Mouse (Mus musculus) adrenal gland, postnatal 25 days (tissue): ENCODE measurements around the gene Gm42791. TPM values are rescaled to one million over a fixed set of nuclear protein-coding genes. Genes with fewer than 3 reads are reported as not detected.

Source experiments
- DNase-seq: peaks from one replicate; pipeline ENCODE4 v3.0.0; 2021; ENCODE audit warnings: mixed read lengths
- total RNA-seq: library from RNA; stranded (reverse); gene quantifications from 2 replicates; pipeline ENCODE4 v1.2.3, GENCODE M21; 2021

Gm42791 gene
- total RNA-seq, 1 experiment from 2014 or later: 6.7 TPM

- no peak for DNase-seq
Observed at GRCm38 (mm10) chr5:149009111-149009510, 14.2 kb upstream of the Gm42791 start.

GRCm38 (mm10) chr5:149007295-149007646, 12.3 kb upstream of the Gm42791 start:
- DNase-seq: no peak

- DNase-seq: peak; percentile 100
Observed at GRCm38 (mm10) chr5:149006362-149007294, 11.7 kb upstream of the Gm42791 start.

- no peak for DNase-seq
Observed at GRCm38 (mm10) chr5:149005701-149006361, 10.9 kb upstream of the Gm42791 start.

- DNase-seq: no peak
Observed at GRCm38 (mm10) chr5:149005083-149005482, 10.1 kb upstream of the Gm42791 start.

- DNase-seq: no peak
Observed at GRCm38 (mm10) chr5:149003137-149003536, 8.2 kb upstream of the Gm42791 start.

- DNase-seq: no peak
Observed at GRCm38 (mm10) chr5:149002803-149003115, 7.8 kb upstream of the Gm42791 start.

- no peak for DNase-seq
Observed at GRCm38 (mm10) chr5:149002034-149002802, 7.3 kb upstream of the Gm42791 start.

GRCm38 (mm10) chr5:148999802-149000201, 4.9 kb upstream of the Gm42791 start:
- DNase-seq: no peak

GRCm38 (mm10) chr5:148998512-148998911, 3.6 kb upstream of the Gm42791 start:
- no peak for DNase-seq

GRCm38 (mm10) chr5:148996709-148997037, 1.7 kb upstream of the Gm42791 start:
- DNase-seq: no peak

- DNase-seq: peak; percentile 53
Observed at GRCm38 (mm10) chr5:148995962-148996708, 1.2 kb upstream of the Gm42791 start.

GRCm38 (mm10) chr5:148994311-148994705, 639 bp downstream of the Gm42791 start:
- DNase-seq: no peak

- DNase-seq: no peak
Observed at GRCm38 (mm10) chr5:148992598-148992997, 2.3 kb downstream of the Gm42791 start.

- peak; percentile 75 for DNase-seq
Observed at GRCm38 (mm10) chr5:148990891-148991311, 4.0 kb downstream of the Gm42791 start.

GRCm38 (mm10) chr5:148989480-148989879, 5.5 kb downstream of the Gm42791 start:
- no peak for DNase-seq

GRCm38 (mm10) chr5:148984961-148985360, 10.0 kb downstream of the Gm42791 start:
- DNase-seq: no peak

GRCm38 (mm10) chr5:148983696-148984095, 11.3 kb downstream of the Gm42791 start:
- DNase-seq: no peak

- no peak for DNase-seq
Observed at GRCm38 (mm10) chr5:148983108-148983664, 11.8 kb downstream of the Gm42791 start.

GRCm38 (mm10) chr5:148982396-148982795, 12.6 kb downstream of the Gm42791 start:
- DNase-seq: no peak

- DNase-seq: peak; percentile 19
Observed at GRCm38 (mm10) chr5:148980607-148981006, 14.3 kb downstream of the Gm42791 start.
